Mouse (Mus musculus) adrenal gland, adult 8-10 months (tissue): ENCODE data around the gene 2610001J05Rik. TPM values are rescaled to one million over a fixed set of nuclear protein-coding genes. Genes with fewer than 3 reads are reported as not detected.

Source experiments
- DNase-seq: peaks from one replicate; pipeline ENCODE4 v3.0.0; 2022
- total RNA-seq, 4 experiments: library from RNA; stranded (reverse); gene quantifications; 2 replicates each; pipeline ENCODE4 v1.2.4; 2022

2610001J05Rik gene
- total RNA-seq, 4 experiments from 2014 or later: 39.4 to 59.3 (median 53.6) TPM

DNA sequence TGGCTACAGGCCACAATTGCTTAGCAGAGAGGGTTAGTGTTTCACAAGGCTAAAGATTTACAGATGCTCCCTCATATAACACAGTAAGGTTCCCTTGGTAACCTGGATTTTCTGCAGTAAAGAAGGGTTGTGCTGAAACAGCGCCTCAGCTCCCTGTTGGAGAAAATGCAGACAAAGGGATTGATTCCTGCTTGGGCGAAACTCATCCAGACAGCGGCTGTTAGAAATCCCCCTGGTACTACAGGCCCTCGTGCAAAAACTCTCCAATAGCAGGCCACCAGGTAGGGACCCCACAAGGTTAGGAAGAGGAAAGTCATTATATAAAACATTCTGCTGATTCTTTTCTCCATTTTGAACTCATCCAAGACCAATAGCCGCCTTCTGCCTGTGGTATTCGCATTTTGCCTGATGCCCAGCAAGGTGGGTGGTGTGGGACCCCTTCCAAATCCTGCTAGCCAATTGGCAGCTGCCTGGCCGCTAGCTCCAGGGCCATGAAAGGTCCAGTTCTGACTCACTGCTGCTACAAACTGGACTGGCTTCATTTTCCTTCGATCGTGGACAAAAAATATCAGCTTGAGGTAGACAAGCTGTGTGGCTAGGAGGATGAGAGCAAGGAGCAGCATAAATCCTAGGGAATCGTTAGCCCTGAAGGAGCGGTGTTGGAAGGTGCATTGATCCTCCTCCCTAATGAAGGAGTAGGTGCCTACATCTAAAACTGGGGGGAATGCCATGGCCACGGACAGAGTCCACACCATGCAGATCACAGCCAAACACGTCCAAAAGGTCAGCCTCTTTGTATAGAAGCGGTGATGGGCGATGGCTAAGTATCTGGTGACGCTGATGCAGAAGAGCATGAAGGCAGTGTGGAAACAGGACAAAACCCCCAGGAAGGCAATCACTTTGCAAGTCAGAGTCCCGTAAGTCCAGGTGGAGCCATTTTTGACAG is 35.3 kb downstream of the 2610001J05Rik start:
- no peak for DNase-seq

DNA sequence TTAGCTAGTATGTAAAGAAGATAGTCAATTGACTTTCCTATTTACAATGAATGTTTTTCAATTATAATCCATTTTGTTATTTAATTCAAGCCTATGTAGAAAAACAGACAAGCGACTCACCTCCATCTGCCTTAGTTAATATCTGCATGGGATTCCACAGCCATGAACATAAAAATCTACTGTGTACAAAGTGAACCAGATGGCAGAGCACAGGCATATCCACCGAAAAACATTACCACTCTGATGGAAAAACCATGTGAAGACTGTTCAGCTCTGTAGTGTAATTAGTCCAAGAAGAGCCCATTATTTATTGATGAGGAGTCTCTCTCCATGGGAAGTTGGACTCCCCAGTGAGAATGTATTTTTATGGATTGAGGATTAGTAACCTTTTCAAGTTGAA is 38.5 kb downstream of the 2610001J05Rik start:
- no peak for DNase-seq

DNA sequence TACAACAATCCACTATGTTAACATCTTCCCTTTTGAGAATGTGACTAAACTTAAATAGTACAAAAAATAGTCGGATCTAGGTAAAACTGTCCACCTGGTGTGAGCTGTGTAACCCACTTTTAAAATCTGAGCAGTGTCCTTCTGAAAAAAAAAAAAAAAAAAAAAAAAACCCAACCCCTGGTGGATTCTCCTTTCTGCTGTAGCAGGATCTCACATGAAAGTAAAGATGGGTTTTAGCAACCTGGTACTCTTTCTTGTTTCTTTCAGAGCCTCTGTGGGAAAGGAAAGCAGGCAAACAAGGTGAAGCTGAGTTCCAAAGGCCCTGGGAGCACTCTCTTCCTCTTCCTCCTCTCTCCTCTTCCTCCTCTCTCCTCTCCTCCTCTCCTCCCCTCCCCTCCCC is 42.4 kb downstream of the 2610001J05Rik start:
- no peak for DNase-seq

Other genes with a start within 250 kb of the 2610001J05Rik start
- 10 to 100 TPM; 12.2 to 15.0 (median 14.4) TPM for gene Bmt2, start 193.6 kb downstream of the 2610001J05Rik start, total RNA-seq
- gene Gpr85, start 31.6 kb downstream of the 2610001J05Rik start, total RNA-seq: 1 to 10 TPM; 1.6 to 2.5 (median 2.0) TPM